Comparison of ENCODE assay signal across 8 mouse cellular contexts in the genomic region with DNA sequence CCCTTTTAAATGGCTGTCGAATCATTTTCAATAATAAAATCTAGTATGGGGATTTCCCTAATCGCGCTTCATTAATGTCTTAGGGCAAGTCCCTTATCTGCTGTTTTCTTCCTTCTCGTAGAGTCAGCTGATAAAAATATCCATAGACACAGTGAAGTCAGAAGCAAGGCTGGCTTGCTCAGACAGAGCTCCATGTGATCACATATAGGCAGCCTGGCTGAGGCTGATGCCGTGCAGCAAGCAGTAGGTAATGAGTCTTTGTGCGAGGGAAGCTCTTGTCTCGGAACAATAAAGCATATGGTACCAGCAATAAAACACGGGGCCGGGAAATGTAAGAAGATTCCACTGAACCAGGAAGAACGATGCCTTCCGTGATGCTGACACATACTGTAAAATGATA.
A peak's percentile ranks its signal among the peaks of the same experiment; 100 is the strongest.
DNase-seq lines count a peak whose midpoint lies in the region; ATAC-seq lines count a peak whose summit lies in the region.

No protein-coding gene starts in this region.

- intact Hi-C loops in heart, postnatal 25 days (cut with DNase I) = no loop called here

- 0 out of 2 replicates have a peak, but pooled peaks cover 2% of the 10 kb centered on the region for H3K4me1 ChIP-seq in heart, embryonic 11.5 days (ENCODE audit: control insufficient read depth, insufficient read depth, low read length)
- peaks cover 33% of the 10 kb centered on the region for H3K4me1 ChIP-seq in limb, embryonic 10.5 days

- no peaks in the 10 kb centered on the region for H3K27me3 ChIP-seq in heart, embryonic 11.5 days (ENCODE audit: control insufficient read depth, insufficient read depth, low read length)
- H3K27me3 ChIP-seq in limb, embryonic 10.5 days (ENCODE audit: low read depth, poor library complexity, severe bottlenecking) = no peaks in the 10 kb centered on the region

- no peak for DNase-seq in heart, postnatal 25 days (ENCODE audit: low spot score)
- peak; percentile 38 to 50 for DNase-seq in frontal cortex, postnatal 25 days (ENCODE audit: low spot score in 2 of 2)
- peak; percentile 40 for DNase-seq in limb, embryonic 10.5 days (ENCODE audit: low spot score)
- DNase-seq in retina, postnatal 1 day = peak; percentile 64
- DNase-seq in adrenal gland, postnatal 10 days = no peak
- DNase-seq in adrenal gland, postnatal 4 days (ENCODE audit: low spot score in 2 of 2) = no peak
- no peak for DNase-seq in adipocyte (ENCODE audit: low spot score)

- ATAC-seq in heart, embryonic 11.5 days (replicated peaks; ENCODE audit: insufficient number of reproducible peaks, low FRiP score, low TSS enrichment) = no peak

- H3K9me3 ChIP-seq in heart, embryonic 11.5 days (replicated peaks; ENCODE audit: control insufficient read depth, low read length) = no peaks in the 10 kb centered on the region
- no peaks in the 10 kb centered on the region for H3K9me3 ChIP-seq in limb, embryonic 10.5 days (replicated peaks)

- H3K4me3 ChIP-seq in heart, embryonic 11.5 days (ENCODE audit: low read depth, low read length) = no peak overlapping the region
- H3K4me3 ChIP-seq in limb, embryonic 10.5 days = no peak overlapping the region

- H3K4me2 ChIP-seq in heart, embryonic 11.5 days = peak overlapping the region; percentile 22

- no peak overlapping the region for H3K9ac ChIP-seq in heart, embryonic 11.5 days (ENCODE audit: low read depth, low read length)

- H3K36me3 ChIP-seq in heart, embryonic 11.5 days (ENCODE audit: control insufficient read depth, insufficient read depth, low read length) = no peaks in the 10 kb centered on the region
- no peaks in the 10 kb centered on the region for H3K36me3 ChIP-seq in limb, embryonic 10.5 days

- H3K27ac ChIP-seq in heart, embryonic 11.5 days (ENCODE audit: low read depth, low read length) = 0 out of 2 replicates have a peak overlapping the region, but pooled peaks have one; percentile 22
- H3K27ac ChIP-seq in limb, embryonic 10.5 days = peak overlapping the region; percentile 73

- WGBS in heart, embryonic 11.5 days (ENCODE audit: insufficient replicate concordance) = 61% methylated on average over 11 of the region's 11 CpGs
- 52% methylated on average over 11 of the region's 11 CpGs for WGBS in limb, embryonic 10.5 days

Comparison
In these comparisons a context has a peak if more than half of its experiments do, and no peak if none do; other contexts are left out.
1. DNase-seq: peak in frontal cortex, postnatal 25 days (2 of 2), limb, embryonic 10.5 days (single experiment) and retina, postnatal 1 day (single experiment); none in heart, postnatal 25 days (single experiment), adrenal gland, postnatal 10 days (single experiment), adrenal gland, postnatal 4 days (0 of 2) and adipocyte (single experiment).